Mouse (Mus musculus) macrophage (primary cell): ENCODE data around the gene Jpt1. TPM values are rescaled to one million over a fixed set of nuclear protein-coding genes. Genes with fewer than 3 reads are reported as not detected.
"Not testable (repeated sequence)": the region's sequence is repeated elsewhere in the genome, so short reads cannot be mapped to it uniquely, and the experiment has no call there.

Experiments used
- H3K27ac ChIP-seq: fragments of 350-480 bp; formaldehyde crosslinking; 2 replicates; pipeline ENCODE4 v1.9.0; 2021
- H3K36me3 ChIP-seq: fragments of 350-480 bp; formaldehyde crosslinking; 2 replicates; pipeline ENCODE4 v1.9.0; 2021; ENCODE audit errors: inconsistent target
- H3K4me3 ChIP-seq: fragments of 350-480 bp; formaldehyde crosslinking; 2 replicates; pipeline ENCODE4 v1.9.0; 2021; ENCODE audit errors: inconsistent target
- H3K79me2 ChIP-seq: fragments of 350-480 bp; formaldehyde crosslinking; 2 replicates; pipeline ENCODE4 v1.9.0; 2021; ENCODE audit errors: inconsistent target
- WGBS: methylation state at CpG from one replicate; pipeline ENCODE4 v1.1.7; 2026; ENCODE audit warnings: inconsistent platforms; ENCODE audit not compliant: missing documents; 5-methylcytosine and 5-hydroxymethylcytosine counted together
- polyA plus RNA-seq: library from polyadenylated mRNA; stranded (reverse); fragments of 250-400 nt; gene quantifications from 3 replicates; pipeline ENCODE4 v1.2.4, GENCODE M21; 2018; ENCODE audit warnings: inconsistent platforms

Gene Jpt1
- polyA plus RNA-seq, 1 experiment from 2014 or later = 68.8 TPM

DNA sequence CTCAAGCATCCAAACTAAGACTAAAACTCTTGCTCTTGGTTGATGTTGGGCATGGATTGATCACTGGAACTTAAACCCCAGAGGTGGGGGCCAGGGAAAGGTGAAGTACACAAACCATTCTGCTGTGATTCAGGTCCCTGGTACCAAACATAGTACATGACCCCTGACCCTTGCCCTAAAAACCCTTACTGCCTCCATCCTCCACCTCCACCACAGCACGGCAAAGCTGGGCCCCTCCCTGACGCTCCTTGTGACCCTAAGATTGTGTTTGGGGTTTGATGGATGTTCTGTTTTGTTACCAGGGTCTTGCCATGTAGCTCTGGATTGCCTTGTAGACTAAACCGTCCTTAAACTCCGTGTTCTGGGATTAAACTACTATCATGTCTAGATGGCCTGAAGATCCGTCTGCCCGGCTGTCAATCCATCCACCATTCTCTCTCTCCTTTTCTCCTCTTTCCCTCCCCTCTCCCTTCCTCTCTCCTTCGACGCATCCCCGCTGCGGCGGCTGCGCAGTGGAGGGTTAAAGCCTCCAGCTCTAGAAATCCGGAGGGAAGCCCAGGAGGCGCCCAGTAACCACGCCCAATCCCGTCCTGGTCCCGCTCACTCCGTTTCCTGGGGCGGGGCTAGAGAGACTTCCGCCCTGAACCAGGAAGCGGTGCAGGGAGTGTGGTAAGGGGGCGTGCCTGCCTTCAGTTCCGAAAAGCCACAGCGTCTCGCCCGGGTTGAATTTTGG lies 39.0 kb downstream of the Jpt1 start, which contains the start of gene Armc7:
Armc7 (plus strand) TSS at position 643 of the 733 bp plus-strand sequence.
- peak within 1 kb of the TSS; percentile 88 for H3K27ac ChIP-seq
- peaks cover 8% of the 10 kb centered on the region; the same call in 1 of the 2 replicates for H3K36me3 ChIP-seq
- peak within 1 kb of the TSS; percentile 89 for H3K4me3 ChIP-seq
- H3K79me2 ChIP-seq = peaks cover 34% of the 10 kb centered on the region
- 6% methylated on average over 24 of the region's 26 CpGs for WGBS

DNA sequence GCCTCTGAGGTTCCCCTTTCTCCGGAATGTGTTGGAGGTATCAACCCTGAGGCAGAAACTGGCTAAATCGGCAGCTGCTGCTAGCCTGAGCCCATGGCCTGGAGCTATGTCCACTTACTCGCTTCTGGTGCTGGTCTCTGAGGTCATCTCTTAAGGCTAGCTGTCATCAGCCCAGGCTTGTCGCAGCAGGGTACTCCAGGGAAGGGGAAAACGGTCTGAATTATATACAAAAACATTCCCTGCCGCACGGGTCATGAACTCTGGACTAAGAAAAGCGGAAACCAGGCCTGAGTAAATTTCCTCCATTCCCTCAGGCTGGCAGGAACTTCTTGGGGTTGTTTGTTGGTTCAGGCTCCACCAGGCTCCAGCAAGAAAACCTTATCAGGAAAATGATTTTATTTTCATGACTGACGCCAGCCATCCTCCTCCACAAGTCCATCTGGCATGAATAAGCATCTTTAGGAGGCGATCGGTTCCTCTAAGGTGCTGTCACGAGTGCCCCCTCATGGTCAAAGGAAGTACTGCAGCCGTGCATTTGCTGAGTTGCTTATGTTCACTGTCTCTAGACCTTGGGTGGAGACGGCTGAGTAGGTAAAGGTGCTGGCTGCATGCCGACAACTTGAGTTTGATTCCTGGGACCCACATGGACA lies 40.4 kb downstream of the Jpt1 start:
- 14% methylated on average over 15 of the region's 15 CpGs for WGBS
- peaks cover 19% of the 10 kb centered on the region for H3K79me2 ChIP-seq
- H3K36me3 ChIP-seq = no peaks in the 10 kb centered on the region
- no peak overlapping the region for H3K4me3 ChIP-seq
- H3K27ac ChIP-seq = peak overlapping the region; percentile 56

DNA sequence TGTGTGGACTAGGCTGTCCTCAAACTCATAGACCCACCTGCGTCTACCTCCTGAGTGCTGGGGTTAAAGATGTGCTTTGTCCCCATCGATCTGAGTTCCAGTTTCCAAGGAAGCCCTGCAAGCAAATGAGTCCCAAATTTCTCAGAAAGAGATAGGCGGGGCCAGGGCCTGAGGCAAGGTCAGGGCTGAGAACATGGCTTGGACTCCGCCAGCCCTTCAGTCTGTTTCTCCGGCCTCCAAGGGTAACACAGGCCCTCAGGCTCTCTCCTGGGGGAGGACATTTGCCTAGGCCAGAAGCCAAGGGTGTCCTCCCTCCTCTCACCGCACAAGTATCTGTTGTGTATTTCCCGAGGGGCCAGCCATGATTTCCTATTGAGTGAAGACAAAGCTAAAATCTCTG lies 42.0 kb downstream of the Jpt1 start:
- 86% methylated on average over 7 of the region's 7 CpGs for WGBS
- H3K4me3 ChIP-seq = no peak overlapping the region
- H3K36me3 ChIP-seq = no peaks in the 10 kb centered on the region
- no peak overlapping the region for H3K27ac ChIP-seq
- peaks cover 17% of the 10 kb centered on the region for H3K79me2 ChIP-seq

DNA sequence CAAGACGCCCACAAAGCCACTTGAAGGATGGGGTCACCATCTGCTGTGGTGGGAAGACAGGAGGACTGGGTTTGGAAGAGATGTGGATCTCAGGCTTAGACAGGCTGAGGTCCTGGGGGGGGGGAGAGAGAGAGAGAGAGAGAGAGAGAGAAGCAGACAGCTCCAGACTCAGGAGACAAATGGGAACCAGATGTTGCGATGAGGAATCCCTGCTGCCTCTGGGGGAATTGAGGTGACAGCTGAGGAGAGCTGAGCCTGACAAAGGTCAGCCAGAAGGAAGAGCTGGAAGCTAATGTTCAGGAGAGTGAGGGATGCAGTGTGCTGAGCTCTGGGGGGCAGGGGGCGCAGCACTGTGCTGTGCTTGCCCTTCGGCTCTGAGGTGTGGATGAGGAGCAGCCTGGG lies 47.0 kb downstream of the Jpt1 start:
- Histone ChIP-seq H3K36me3 (no peaks in the 10 kb centered on the region), H3K79me2 (no peaks in the 10 kb centered on the region), H3K27ac (no peak overlapping the region), H3K4me3 (no peak overlapping the region)
- 95% methylated on average over 4 of the region's 4 CpGs for whole genome bisulfite sequencing

DNA sequence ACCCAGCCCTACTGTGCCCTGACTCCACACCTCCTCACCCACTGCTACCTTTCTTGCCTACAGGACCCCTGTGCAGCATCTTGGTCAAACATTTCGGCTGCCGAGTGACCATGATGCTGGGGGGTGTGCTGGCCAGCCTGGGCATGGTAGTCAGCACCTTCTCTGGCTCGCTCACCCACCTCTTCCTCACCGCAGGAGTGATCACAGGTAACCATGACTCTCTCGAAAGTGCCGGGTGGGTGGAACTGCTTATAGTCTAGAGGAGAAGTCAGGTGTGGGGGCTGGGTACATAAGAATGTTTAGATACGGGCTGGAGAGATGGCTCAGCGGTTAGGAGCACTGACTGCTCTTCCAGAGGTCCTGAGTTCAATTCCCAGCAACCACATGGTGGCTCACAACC lies 49.3 kb downstream of the Jpt1 start:
- H3K27ac ChIP-seq = no peak overlapping the region
- H3K79me2 ChIP-seq = no peaks in the 10 kb centered on the region
- no peak overlapping the region for H3K4me3 ChIP-seq
- no CpG with 5 or more reads among the region's 8 CpGs for WGBS
- H3K36me3 ChIP-seq = no peaks in the 10 kb centered on the region

DNA sequence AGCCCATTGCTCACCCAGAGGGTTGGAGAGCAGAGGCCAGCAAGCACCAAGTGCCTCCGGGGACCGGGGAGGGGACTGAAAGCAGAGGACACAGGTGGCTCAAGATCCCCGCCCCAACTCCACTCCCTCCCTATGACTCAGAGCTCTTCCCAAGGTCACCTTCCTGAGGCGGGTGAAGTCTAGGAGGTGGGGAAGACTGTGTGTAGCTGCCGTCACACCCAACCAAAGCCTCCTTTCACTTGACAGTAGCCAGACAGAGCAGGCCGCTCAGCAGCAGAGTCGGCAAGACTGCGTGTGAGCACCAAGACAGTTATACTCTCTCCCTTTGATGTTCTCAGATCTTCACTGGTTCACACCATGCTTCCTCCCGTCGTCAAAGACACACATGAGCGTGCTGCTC lies 50.8 kb downstream of the Jpt1 start:
- no peaks in the 10 kb centered on the region for H3K79me2 ChIP-seq
- H3K4me3 ChIP-seq = no peak overlapping the region
- H3K36me3 ChIP-seq = no peaks in the 10 kb centered on the region
- no peak overlapping the region for H3K27ac ChIP-seq
- 86% methylated on average over 11 of the region's 11 CpGs for WGBS

DNA sequence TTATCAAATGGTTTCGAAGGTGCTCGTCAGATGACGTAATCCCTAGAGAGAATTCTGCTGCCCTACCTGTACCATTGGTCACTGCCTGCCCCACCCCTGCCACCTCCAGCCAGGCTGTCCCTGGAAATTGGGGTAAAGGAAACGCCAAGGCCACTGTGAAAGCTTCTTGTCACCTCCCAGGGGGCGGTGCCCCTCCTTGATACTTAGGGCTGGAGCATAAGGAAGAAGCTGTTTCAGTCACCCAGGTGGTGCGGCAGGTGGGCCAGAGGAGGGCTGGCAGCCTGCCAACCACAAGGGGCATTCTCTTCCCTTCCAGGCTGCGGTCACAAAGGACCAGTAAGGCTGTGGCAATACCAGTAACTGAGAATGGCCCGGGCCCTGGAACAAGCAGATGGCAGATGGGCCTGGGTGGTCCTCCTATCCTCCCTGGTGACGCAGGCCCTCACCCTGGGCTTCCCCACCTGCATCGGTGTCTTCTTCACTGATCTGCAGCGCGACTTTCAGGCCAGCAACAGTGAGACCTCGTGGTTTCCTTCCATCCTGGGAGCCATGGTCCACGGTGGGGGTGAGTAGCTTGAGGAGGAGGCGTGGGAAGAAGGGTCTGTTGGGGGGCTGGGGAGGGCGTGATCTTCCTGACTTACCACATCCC lies 51.8 kb downstream of the Jpt1 start, which contains the start of gene Slc16a5:
Slc16a5 (plus strand) TSS at position 232 of the 649 bp plus-strand sequence.
- Histone ChIP-seq H3K4me3 (no peak within 1 kb of the TSS), H3K27ac (no peak within 1 kb of the TSS), H3K79me2 (no peaks in the 10 kb centered on the region), H3K36me3 (no peaks in the 10 kb centered on the region)
- 81% methylated on average over 15 of the region's 16 CpGs for WGBS

DNA sequence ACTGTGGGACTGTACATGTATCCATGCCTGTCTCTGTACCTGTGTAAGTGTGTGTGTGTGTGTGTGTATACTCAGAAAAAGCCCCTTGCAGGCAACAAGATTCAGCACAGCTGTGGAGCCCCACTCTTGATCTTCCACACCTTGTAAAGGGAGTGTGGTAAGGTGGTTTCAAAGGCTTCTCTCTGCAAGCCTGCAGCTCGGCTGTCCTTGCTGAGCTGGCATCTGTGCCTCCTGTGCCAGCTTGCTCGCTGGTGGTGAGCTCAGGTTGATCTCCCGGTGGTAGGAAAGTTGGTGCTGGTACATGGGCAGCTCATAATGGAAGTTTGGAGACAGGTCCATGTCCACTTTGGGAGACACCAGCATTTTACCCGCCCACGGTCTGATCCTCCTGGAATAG lies 52.3 kb downstream of the Jpt1 start:
- Histone ChIP-seq H3K27ac (no peak overlapping the region), H3K4me3 (no peak overlapping the region), H3K36me3 (no peaks in the 10 kb centered on the region), H3K79me2 (no peaks in the 10 kb centered on the region)
- WGBS = 73% methylated on average over 5 of the region's 5 CpGs

DNA sequence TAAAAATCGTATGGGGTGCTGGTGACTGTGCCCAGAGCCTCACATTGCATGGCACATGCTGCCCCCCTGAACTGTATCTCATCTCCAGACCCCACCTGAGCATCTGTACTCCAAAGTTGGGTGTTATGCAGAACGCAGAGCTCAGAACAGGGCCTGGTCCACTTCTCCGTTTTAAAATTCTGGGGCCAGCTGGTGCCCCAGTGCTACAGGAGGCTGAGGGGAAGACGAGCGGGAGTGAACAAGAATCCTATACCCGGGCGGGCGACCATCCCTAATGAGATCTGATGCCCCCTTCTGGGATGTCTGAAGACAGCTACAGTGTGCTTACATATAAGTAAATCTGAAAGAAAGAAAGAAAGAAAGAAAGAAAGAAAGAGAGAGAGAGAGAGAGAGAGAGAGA lies 53.2 kb downstream of the Jpt1 start:
- Histone ChIP-seq H3K36me3 (no peaks in the 10 kb centered on the region), H3K79me2 (no peaks in the 10 kb centered on the region), H3K27ac (no peak overlapping the region), H3K4me3 (no peak overlapping the region)
- WGBS = 53% methylated on average over 8 of the region's 8 CpGs

DNA sequence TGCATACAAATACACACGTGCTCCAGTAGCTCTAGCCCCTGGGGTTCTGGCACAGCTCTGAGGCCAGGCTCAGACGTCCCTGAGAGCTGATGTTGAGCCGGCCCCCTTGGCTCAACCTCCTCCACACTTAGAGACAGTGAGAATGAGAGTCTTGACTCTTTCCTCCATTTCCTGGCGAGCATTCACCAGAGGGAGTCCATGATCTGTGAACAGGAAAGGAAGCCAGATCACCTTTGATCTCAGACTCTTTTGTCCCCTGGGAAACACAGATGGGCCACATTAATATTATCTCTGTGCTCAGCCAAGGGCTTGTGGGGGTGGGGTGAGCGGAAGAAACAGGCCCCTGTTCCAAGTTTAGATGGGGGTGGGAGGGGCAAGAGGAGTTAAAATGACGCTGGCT lies 56.8 kb downstream of the Jpt1 start:
- Histone ChIP-seq H3K79me2 (no peaks in the 10 kb centered on the region), H3K4me3 (no peak overlapping the region), H3K36me3 (no peaks in the 10 kb centered on the region), H3K27ac (no peak overlapping the region)
- 79% methylated on average over 6 of the region's 6 CpGs for WGBS

DNA sequence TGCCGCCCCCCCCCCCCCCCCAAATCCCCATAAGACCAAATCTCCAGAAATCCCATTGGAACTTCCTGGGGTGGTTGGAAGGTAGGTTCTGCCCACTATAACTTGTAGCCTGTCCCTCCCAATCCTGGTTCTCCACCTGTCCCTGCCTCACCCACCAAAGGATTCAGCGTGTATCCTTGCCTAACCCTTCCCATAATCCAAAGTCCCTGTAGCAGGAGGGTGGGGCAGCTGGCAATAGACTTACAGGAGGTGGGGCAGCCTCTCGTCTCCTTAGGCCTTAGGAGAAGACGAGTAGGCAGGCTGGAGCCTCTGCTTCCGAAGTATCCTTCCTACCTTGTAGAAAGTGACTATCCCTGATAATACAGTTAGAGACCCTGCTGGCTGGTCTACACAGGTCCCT lies 58.0 kb downstream of the Jpt1 start:
- H3K79me2 ChIP-seq = no peaks in the 10 kb centered on the region
- H3K4me3 ChIP-seq = no peak overlapping the region
- H3K27ac ChIP-seq = no peak overlapping the region
- no peaks in the 10 kb centered on the region for H3K36me3 ChIP-seq
- WGBS = 88% methylated on average over 5 of the region's 5 CpGs

DNA sequence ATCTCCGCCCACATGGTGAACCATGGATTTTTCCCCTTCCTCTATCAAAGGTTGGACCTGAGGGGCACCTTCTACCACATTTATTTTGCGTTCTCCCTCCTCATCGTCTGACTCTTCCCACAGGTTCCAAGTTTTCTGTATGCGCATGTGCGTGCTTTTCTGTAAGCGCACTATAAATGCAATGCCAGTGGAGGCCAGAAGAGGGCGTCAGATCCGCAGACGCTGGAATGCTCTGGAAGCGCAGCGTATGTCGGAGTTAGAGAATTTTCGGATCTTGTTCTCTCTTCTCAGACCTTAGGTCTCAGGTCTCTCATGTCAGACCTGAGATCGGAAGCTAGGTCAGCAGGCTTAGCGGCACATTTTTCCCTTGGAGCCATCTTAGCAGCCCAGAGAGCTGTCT lies 58.6 kb downstream of the Jpt1 start:
- Histone ChIP-seq H3K4me3 (no peak overlapping the region), H3K27ac (no peak overlapping the region), H3K79me2 (no peaks in the 10 kb centered on the region), H3K36me3 (no peaks in the 10 kb centered on the region)
- WGBS = 94% methylated on average over 15 of the region's 15 CpGs

DNA sequence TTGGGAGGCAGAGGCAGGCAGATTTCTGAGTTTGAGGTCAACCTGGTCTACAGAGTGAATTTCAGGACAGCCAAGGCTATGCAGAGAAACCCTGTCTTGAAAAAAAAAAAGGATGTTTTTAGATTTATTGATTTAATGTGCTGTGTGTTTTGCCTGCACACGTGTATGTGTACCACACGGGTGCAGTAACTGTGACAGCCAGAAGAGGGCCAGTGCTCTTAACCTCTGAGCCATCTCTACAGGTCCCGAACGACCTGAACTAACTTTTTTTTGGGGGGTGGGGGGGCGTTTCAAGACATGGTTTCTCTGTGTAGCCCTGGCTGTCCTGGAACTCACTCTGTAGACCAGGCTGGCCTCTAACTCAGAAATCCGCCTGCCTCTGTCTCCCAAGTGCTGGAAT lies 59.4 kb downstream of the Jpt1 start:
- H3K79me2 ChIP-seq, H3K36me3 ChIP-seq, H3K4me3 ChIP-seq, H3K27ac ChIP-seq: not testable (repeated sequence)
- 88% methylated on average over 6 of the region's 6 CpGs for WGBS

DNA sequence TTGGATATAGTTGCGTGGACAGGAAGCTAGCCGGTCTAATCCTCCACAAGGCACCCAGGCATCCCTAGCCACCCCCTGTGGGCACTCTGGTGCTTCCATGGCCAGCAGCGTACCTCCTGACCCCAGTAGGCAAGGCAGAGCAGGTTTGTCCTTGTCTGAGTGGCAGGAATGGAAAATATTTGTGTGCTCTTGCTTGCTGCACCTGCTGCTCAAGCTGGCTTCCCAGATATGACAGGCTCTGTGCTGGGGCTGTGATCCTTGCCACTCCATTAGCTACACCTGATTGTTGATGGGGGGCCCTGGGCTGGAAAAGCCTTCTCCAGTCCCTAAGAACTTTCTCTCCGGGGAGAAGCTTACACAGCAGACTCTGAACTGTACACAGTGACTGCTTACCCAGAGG lies 60.9 kb downstream of the Jpt1 start:
- Histone ChIP-seq H3K36me3 (no peaks in the 10 kb centered on the region), H3K4me3 (no peak overlapping the region), H3K79me2 (no peaks in the 10 kb centered on the region), H3K27ac (no peak overlapping the region)
- WGBS = 93% methylated on average over 4 of the region's 4 CpGs

DNA sequence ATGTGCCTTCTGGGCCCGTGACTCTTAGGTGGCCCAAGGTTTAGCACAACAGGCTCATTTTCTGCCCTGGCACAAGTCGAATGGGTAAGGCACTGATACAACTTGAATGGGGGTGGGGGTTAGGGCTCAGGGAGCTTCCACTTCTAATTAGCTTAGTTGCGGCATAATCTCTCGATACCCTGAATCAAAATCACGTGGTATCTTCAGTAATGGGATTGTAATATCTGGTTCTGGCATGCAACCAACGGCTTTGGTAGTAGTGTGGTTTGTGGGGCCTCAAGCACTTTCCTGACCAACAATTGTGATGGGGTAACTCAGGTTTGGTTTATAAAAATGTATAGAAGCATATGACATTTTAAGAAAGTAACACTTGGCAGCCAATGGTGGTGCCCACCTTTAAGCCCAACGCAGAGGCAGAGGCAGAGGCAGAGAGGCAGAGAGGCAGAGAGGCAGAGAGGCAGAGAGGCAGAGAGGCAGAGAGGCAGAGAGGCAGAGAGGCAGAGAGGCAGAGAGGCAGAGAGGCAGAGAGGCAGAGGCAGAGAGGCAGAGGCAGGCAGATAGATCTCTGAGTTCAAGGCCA lies 61.8 kb downstream of the Jpt1 start:
- no peak overlapping the region for H3K4me3 ChIP-seq
- WGBS = 24% methylated on average over 7 of the region's 7 CpGs
- no peaks in the 10 kb centered on the region for H3K36me3 ChIP-seq
- no peaks in the 10 kb centered on the region for H3K79me2 ChIP-seq
- no peak overlapping the region for H3K27ac ChIP-seq
